Mouse (Mus musculus) stomach, postnatal 0 days (tissue): ENCODE results near the gene Gpam.
A peak's percentile ranks its signal among the peaks of the same experiment; 100 is the strongest.

Experiments used
- CTCF ChIP-seq: IDR thresholded peaks from 2 replicates; pipeline ENCODE4 v1.5.1; 2016; ENCODE audit warnings: antibody characterized with exemption, low read depth, mild to moderate bottlenecking, moderate library complexity
- EP300 ChIP-seq: optimal IDR thresholded peaks from 2 replicates; pipeline ENCODE3; 2016; ENCODE audit warnings: antibody characterized with exemption

- TF ChIP-seq CTCF (peak; percentile 68), EP300 (no peak)
Observed at GRCm38 (mm10) chr19:55073004-55073403, 54.0 kb downstream of the Gpam start.
